Mouse (Mus musculus): ENCODE data around the gene Lrp4. TPM values are rescaled to one million over a fixed set of nuclear protein-coding genes. Genes with fewer than 3 reads are reported as not detected.

Lrp4 gene
- polyA plus RNA-seq, 1 experiment from 2014 or later, result 6.3 TPM

Other genes starting within 250 kb of the Lrp4 start
- gene Ddb2, start 220.5 kb upstream of the Lrp4 start, polyA plus RNA-seq (2014; fragmentation: Nextera tagmentation; extraction: Ambion mirVana), result 11.4 and 12.6 TPM in 2 replicates
- gene Pacsin3, start 201.6 kb upstream of the Lrp4 start, polyA plus RNA-seq (2014; fragmentation: Nextera tagmentation; extraction: Ambion mirVana), result 20.1 and 23.0 TPM in 2 replicates
- gene Arfgap2, start 192.5 kb upstream of the Lrp4 start, polyA plus RNA-seq (2014; fragmentation: Nextera tagmentation; extraction: Ambion mirVana), result 82.9 and 83.6 TPM in 2 replicates
- gene 1110051M20Rik, start 12.8 kb upstream of the Lrp4 start, polyA plus RNA-seq (2014; fragmentation: Nextera tagmentation; extraction: Ambion mirVana), result 79.8 and 84.7 TPM in 2 replicates
- 109 and 123 TPM in 2 replicates for gene Ckap5, start 69.3 kb downstream of the Lrp4 start, polyA plus RNA-seq (2014; fragmentation: Nextera tagmentation; extraction: Ambion mirVana)
- 0.14 TPM in 1 of 2 replicates, not detected in the other for gene F2, start 178.9 kb downstream of the Lrp4 start, polyA plus RNA-seq (2014; fragmentation: Nextera tagmentation; extraction: Ambion mirVana)
- gene Zfp408, start 192.3 kb downstream of the Lrp4 start, polyA plus RNA-seq (2014; fragmentation: Nextera tagmentation; extraction: Ambion mirVana), result 3.9 and 7.3 TPM in 2 replicates
- 73.7 and 83.2 TPM in 2 replicates for gene Arhgap1, start 192.3 kb downstream of the Lrp4 start, polyA plus RNA-seq (2014; fragmentation: Nextera tagmentation; extraction: Ambion mirVana)

Data from embryonic facial prominence, embryonic 11.5 days (tissue).